Mouse (Mus musculus) A20 (cell line): ENCODE measurements around the gene Zc4h2.

ENCODE experiments used
- DNase-seq: peaks from one replicate; pipeline ENCODE4 v3.0.0-alpha.2; 2011; ENCODE audit warnings: low read depth, low spot score

Gene Zc4h2

DNA sequence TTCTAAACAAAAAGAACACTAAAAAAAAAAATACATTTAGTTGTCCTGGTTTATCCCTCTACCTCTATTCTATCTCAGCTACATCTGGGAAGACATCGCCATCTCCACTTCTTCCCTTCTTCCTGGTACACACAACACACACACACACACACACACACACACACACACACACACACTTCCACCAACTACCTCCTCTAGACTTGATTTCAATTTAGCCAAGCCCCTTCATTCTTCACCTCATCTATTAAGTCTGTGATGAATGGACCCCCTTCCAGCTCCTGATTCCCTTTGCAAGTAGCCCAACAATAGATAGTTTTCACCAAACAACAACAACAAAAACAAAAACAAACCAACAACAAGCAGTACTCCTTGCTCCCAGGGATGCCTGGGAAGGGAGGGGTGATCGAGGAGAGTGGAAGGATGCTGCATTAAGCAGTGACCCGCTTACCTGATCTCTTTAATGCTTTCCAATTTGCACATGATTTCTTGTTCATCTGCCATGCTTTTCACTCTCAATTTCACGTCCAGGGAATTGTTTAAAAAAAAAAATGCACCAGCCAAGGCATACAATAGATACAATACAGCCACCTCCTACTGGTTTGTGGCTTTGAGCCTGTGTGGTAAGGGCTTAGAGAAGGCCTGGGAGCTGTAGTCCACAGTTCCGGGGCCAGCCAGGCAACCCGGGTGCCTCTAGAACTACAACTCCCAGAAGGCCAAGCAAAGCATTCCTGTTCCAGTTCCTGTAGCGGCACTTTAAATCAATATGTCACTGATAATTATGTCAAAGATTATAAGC is at the start of gene Zc4h2:
Gene Zc4h2, minus strand, starts transcription at position 706 of the 796 bp plus-strand sequence.
- DNase-seq = no peak

DNA sequence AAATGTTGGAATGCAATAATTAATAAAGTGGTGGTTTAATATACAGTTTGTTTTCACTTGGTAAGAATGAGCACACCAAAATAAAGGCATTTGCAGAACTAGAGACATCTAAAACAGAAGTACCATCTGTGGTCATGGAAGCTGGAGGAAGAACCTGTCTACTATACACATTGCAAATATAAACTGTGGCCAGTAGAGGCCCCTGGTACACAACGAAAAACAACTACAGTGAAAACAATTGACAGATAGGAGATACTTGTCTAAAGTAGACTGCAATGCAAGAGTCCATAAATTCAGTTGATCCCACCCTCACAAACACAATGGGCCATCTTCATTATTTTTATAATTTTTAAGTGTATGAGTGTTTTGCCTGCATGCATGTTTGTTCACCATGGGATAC is 28.8 kb upstream of the Zc4h2 start:
- DNase-seq = peak; percentile 36

DNA sequence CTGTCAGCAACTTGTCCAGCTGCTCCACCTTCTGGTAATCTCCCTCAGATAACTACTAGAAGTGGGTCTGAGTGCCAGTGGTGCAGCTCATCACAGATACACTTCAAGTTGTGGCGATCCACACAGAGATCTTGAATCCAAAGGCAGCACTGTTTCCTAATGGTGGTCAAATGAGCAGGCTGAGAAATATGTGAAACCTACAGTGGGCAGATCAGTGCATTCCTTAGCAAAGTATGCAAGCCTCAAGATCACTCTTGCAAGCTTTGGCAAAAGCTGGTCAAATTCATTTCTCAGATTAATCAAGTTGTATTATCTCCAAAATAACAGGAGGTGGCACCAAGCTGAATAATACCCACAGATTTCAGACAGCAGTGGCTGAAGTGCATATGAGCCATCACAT is 23.9 kb upstream of the Zc4h2 start:
- DNase-seq = no peak

DNA sequence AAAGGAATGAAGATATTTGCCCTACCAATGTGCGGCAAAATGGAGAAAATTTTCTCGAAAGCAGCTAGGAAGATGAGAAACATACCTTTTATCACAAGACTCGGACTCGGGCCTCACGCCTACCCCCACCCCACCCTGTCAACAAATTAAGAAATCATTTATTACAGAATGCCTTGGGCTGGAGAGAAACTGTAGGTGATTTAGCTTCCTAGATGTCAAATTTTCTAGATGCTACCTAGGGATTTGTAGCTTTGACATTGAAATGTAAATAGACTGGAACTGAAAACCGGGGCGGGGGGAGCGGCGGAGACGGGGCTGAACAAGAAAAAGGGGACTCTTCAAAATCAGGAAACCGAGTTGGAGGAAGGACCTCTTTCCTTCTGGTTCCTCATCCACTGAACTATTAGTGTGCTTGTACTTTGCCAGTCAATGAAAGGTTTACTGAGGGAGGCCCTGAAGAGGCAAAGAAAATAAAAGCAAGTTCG is 333 bp upstream of the Zc4h2 start:
- DNase-seq = no peak

DNA sequence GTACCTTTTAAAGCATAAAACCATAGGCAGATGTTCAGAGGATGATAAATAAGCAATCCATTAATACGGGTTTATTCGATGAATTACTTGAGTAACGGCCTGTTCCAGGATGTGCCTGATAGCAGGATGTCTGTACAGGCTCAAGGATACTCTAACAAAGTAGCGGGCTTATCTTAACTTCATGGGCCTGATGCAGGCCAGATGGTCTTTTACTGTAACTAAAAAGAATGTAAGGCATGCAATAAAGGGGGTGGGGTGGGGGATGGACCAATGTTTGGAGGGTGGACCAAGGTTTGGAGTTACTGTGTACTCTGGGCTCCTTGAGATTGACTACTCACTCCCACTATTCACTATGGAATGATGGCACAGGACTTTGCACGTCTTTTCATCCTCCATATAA is 57.7 kb downstream of the Zc4h2 start:
- DNase-seq = no peak
